Mouse (Mus musculus) A20 (cell line): ENCODE results near the gene Gal3st2c.
"Not testable (repeated sequence)": the region's sequence is repeated elsewhere in the genome, so short reads cannot be mapped to it uniquely, and the experiment has no call there.

ENCODE experiments used
- DNase-seq: peaks from one replicate; pipeline ENCODE4 v3.0.0-alpha.2; 2011; ENCODE audit warnings: low read depth, low spot score

Gene Gal3st2c

DNA sequence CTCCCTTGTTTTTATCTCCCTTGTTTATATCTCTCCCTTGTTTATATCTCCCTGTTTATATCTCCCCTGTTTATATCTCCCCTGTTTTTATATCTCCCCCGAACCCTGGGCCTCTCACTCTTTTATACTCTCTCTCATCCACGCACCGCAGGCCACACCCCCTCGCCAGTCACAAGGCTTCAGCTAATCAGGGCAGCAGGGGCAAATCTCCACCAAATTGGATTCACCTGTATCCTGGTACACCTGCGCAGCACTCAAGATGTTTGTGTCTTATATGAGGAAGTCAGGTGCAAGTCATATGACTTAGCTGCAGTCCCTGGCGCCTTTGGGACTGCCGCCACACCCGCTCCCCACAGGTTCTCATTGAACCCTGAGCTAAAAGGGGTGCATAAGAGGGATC, at the start of gene Gal3st2c:
Gal3st2c (plus strand) TSS at position 301 of the 400 bp plus-strand sequence.
- DNase-seq, result not testable (repeated sequence)

GRCm38 (mm10) chr1:93949087-93949486, 41.2 kb upstream of the Gal3st2c start:
- not testable (repeated sequence) for DNase-seq

GRCm38 (mm10) chr1:93966489-93966888, 23.8 kb upstream of the Gal3st2c start:
- not testable (repeated sequence) for DNase-seq

GRCm38 (mm10) chr1:93970380-93970779, 19.9 kb upstream of the Gal3st2c start:
- DNase-seq, result not testable (repeated sequence)

GRCm38 (mm10) chr1:93970797-93971196, 19.5 kb upstream of the Gal3st2c start:
- not testable (repeated sequence) for DNase-seq

GRCm38 (mm10) chr1:93975764-93976163, 14.5 kb upstream of the Gal3st2c start:
- not testable (repeated sequence) for DNase-seq

GRCm38 (mm10) chr1:93978287-93978686, 12.0 kb upstream of the Gal3st2c start:
- DNase-seq, result not testable (repeated sequence)

DNA sequence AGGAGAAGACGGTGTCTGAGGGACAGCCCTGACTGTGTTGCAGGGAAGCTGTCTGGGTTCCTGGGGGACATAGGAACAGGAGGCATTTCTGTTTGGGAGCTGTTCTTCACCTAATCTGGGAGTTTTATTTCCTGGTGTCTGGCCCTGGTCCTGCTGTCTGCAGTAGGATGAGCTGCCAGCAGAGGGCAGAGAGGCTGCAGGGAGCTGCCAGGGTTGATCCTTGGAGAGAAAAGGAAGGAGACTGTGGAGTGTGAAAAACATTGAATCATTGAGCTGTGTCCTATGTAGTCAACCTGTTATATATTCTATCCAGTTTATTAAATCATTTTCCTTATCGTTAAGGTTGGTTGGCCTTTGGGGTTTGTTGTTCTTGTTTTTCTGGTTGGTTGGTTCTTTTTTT, 9.4 kb upstream of the Gal3st2c start:
- not testable (repeated sequence) for DNase-seq

- DNase-seq, result no peak
Measured at GRCm38 (mm10) chr1:93986167-93986566, 4.1 kb upstream of the Gal3st2c start.

GRCm38 (mm10) chr1:93988786-93989185, 1.5 kb upstream of the Gal3st2c start:
- no peak for DNase-seq

DNA sequence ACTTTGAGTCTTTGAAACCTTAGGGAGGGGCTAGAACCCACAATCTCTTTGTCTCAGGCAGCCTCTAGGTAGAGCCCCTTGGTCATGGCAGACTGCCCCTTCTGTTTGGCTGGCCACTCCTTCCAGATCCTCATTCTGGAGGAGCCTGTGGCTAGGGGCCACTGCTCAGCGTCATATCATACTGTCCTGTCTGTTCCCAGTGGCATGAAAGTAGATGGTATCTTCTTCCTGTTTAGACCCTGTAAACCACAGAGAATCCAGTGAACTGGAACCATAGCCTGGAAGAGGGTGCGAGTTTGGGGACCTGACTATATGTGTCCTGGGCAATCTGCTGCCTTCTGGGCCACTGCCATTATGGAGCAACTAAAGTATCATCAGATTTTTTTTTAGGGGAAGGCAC, 759 bp downstream of the Gal3st2c start:
- not testable (repeated sequence) for DNase-seq

- DNase-seq, result not testable (repeated sequence)
Measured at GRCm38 (mm10) chr1:93991491-93991890, 1.2 kb downstream of the Gal3st2c start.

DNA sequence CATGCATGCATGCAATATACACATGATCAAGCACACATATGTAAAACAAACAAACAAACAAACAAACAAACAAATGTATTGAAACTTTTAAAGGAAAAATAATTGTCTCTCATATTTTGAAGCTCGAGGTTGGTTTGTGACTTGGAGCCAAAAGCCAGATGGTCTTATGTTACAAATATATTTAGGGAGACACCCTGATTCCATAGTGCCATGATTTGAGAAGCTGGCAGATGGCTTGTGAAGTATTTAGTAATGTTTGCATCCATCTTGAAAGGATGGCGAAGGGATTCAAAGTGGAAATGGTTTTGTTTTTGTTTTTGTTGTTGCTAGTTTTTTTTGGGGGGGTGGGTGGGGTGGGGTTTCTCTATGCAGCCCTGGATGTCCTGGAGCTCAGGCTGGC, 10.7 kb downstream of the Gal3st2c start:
- no peak for DNase-seq

GRCm38 (mm10) chr1:94005954-94006506, 15.7 kb downstream of the Gal3st2c start:
- not testable (repeated sequence) for DNase-seq

DNA sequence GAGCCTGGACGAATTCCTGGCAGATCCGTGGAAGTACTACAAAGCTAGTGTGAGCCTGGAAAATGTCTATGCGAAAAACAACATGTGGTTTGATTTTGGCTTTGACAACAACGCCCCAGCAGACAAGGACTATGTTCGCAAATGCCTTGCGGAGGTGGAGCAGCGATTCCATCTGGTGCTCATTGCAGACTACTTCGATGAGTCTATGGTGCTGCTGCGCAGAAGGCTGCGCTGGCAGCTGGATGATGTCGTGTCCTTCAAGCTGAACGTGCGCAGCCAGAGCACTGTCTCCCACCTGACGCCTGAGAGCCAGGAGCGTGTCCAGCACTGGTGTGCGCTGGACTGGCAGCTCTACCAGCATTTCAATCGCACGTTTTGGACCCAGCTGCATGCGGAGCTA, 18.5 kb downstream of the Gal3st2c start:
- not testable (repeated sequence) for DNase-seq

DNA sequence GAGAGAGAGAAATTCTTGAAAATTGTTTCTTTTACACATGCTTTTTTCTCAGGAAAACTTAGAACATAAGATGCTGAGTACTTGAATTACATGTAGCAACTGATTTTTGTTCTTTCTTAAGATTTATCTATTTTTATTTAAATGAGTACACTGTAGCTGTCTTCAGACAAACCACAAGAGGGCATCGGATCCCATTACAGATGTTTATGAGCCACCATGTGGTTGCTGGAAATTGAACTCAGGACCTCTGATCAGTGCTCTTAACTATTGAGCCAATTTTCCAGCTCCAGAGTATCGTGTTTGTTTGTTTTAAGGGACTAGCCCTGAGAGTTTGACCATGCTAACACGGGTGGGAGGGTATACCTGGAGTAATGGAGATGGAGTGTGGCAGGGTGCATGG, 21.3 kb downstream of the Gal3st2c start:
- DNase-seq, result peak; percentile 14

- no peak for DNase-seq
Measured at GRCm38 (mm10) chr1:94020151-94020550, 29.8 kb downstream of the Gal3st2c start, which contains the start of gene Neu4. Gene Neu4 (plus strand): TSS chr1:94020451.

DNA sequence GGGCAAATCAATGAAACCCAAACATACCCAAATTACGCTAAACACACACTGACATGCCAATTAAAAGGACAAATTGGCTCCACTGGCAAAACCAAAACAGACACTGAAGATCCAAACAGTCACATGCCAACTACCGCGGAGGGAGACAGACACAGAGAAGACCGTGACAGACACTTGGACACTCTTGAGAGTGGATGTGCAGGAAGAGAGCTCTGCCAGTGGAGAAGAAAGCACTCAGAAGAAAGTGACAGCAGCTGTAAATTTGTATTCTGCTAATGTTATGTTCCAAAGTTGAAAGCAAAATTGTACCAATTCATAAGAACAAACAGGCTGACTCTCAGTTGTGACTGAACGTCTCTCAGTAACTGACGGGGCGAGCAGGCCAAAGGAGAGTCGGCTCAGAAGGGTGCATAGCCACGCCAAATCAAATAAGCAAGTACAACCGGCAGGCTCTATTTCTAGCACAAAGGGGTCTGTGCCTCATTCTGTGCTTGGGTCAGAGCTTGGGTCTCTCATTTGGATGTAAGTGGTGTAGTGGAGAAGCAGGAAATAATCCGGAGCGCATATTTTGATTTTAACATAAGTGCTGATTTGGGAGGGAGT, 37.3 kb downstream of the Gal3st2c start:
- no peak for DNase-seq

GRCm38 (mm10) chr1:94028741-94029140, 38.4 kb downstream of the Gal3st2c start:
- DNase-seq, result no peak

GRCm38 (mm10) chr1:94033075-94033602, 42.8 kb downstream of the Gal3st2c start:
- no peak for DNase-seq

- DNase-seq, result peak; percentile 34
Measured at GRCm38 (mm10) chr1:94034984-94035743, 44.9 kb downstream of the Gal3st2c start.

DNA sequence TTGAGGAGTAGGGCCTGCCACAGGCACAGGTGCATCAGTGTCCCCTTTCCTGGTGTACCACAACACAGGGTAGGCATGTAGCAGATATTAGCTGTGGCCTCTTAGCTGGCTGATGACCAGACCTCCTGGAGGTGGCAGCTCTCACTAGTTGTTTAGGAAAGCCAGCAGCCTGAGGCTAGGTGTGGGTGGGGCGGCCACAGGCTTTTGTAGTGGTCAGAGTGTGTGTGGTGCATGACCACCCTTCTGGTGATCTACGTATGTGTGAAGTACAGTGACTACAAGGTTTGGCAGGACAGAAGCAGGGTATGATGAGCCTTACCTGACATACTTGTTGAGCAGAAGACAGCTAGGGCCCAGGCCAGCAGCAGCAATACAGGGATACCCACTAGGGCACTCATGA, 50.1 kb downstream of the Gal3st2c start:
- no peak for DNase-seq
